Mouse (Mus musculus): ENCODE measurements around the gene Hsf2.

- TF ChIP-seq CTCF (IDR thresholded peaks at IDR 0.05; ENCODE audit: low read depth) (no peak), EP300 (IDR thresholded peaks at IDR 0.05; ENCODE audit: low read depth) (no peak)
Observed at GRCm38 (mm10) chr10:57481717-57482116, 4.5 kb upstream of the Hsf2 start.
